Mouse (Mus musculus) bone marrow, adult 2 months (tissue): ENCODE data around the gene Fbxo36.

Source experiments
- CTCF ChIP-seq: fragments of 200-500 bp; IDR thresholded peaks from 2 replicates; pipeline ENCODE4 v1.5.1; 2011; ENCODE audit warnings: low read length, control low read depth; ENCODE audit not compliant: control insufficient read depth, insufficient read depth
- POLR2A ChIP-seq: fragments of 200-500 bp; IDR thresholded peaks from 2 replicates; pipeline ENCODE4 v1.6.1; 2011; ENCODE audit warnings: low read depth, mild to moderate bottlenecking, control low read depth, low read length, borderline replicate concordance; ENCODE audit not compliant: control insufficient read depth

DNA sequence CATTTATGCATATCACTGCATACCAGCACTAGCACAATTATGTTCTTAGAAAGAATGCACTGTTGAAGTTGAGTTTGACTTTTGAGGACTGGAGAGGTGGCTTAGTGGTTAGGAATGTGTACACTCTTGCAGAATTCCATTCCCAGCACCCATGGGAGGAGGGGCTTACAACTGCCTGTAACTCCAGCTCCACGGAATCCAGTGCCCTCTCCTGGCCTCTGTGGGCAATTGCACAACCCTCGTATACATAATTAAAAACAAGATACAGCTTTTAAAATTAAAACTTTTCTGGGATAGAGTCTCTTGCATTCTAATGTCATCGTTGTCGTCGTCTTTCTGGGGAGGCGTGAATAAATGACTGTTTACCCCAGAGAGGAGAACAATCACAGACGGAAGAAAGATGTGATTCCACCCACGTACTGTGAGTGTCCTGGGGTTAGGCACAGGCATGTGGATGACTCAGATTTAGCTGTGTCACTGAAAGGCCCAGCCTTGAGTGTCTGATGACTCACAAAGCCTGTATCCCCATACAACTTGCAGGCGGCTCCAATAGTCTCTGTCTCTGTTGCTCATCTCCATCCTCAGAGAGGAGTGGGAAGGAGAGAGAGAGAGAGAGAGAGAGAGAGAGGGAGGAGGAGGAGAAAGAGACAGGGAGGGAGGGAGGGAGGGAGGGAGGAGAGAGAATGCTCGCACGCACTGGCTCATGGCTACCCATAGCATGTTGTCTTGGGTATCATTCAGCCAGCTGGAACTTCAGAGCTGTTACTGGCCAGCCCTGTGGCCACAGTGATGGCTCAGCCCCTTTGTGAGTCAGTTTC lies 41.8 kb downstream of the Fbxo36 start:
- TF ChIP-seq CTCF, result no peak
- TF ChIP-seq POLR2A, result no peak
